Mouse (Mus musculus): ENCODE measurements at regions not wholly inside any gene's neighbourhood (a gene's known extent, or its start where the extent isn't known, plus 50 kb on each side); places are given as distances from the start of the nearest gene placed in this dataset.
"Not testable (repeated sequence)": the region's sequence is repeated elsewhere in the genome, so short reads cannot be mapped to it uniquely, and the experiment has no call there.

GRCm38 (mm10) chr5:40901742-40902141, 806.2 kb downstream of the Rab28 start:
- DNase-seq (ENCODE audit: low spot score in 2 of 2), result no peak

DNA sequence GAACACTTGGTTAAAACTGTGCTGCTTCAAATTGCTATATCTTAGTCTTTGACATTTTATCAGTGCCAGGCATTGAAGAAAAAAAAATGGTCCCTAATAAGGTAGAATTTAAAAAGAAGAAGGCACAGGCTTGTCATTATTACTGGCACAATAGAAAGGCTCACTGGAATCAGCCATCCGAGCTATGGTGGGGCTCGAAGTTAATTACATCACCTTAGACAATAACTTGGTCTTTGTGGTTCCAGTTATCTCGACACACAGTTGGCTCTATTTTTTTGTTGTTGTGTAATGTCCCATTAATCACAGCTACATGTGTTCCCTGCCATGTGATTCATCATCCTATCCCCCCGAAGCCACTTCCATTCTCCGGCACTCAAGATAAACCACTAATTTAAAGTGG, 825.1 kb downstream of the Rab28 start:
- no peak for DNase-seq (ENCODE audit: low spot score in 2 of 2)

DNA sequence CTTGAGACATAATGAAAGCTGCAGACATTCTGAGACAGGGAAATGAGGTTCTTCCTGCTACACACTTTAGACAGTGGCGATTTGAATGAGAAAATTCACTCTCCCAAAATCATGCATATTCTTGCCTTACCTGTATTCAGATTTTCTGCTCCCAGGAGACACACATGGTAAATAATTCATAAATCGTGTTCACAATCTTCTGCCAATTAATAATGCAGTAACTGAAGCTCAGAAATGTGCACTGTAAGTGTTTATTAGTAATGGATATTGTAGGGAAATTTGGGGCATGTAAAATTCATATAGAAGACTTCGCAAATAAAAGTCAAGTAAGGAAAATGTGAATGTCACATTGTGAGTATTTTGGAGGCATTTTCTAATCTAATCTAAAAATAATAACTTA, 830.2 kb downstream of the Rab28 start:
- no peak for DNase-seq (ENCODE audit: low spot score in 2 of 2)

DNA sequence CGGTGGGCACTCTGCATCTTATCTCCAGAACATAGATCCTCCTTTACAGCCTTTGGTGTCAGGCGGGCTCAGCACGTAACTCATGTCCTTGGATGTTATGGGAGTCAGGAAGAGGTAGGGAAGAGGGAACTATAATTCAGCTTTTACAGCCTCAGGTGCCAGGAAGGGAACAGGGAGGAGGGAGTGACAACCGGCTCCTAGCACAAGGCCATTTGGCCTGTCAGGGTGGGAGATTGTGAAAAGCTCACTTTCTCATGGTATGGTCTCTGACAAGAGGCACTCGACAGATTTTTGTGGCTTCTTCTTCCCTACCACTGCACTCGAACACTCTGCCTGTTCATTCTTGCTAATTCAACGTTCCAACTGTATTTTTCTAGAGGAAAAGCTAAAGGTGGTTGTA, 845.6 kb downstream of the Rab28 start:
- not testable (repeated sequence) for DNase-seq (ENCODE audit: low spot score in 2 of 2)
